Mouse (Mus musculus) subcutaneous adipose tissue, adult 2 months (tissue): ENCODE data around the gene Naa30. TPM values are rescaled to one million over a fixed set of nuclear protein-coding genes. Genes with fewer than 3 reads are reported as not detected.

Source experiments
- polyA plus RNA-seq: library from polyadenylated mRNA; depleted of rRNA; stranded (reverse); fragments of >200 nt; gene quantifications from 2 replicates; pipeline ENCODE4 v1.2.3, GENCODE M21; 2012; ENCODE audit warnings: low replicate concordance; rRNA removed

The Naa30 gene
- polyA plus RNA-seq: 3.9 and 6.8 TPM in 2 replicates

GRCm38 (mm10) chr14:49171867-49172581, at the start of gene Naa30:
TSS of gene Naa30 (plus strand) at chr14:49172226.

Other genes with a start within 250 kb of the Naa30 start
- 10.7 and 12.9 TPM in 2 replicates for gene Ap5m1, start 106.1 kb upstream of the Naa30 start, polyA plus RNA-seq
- gene Exoc5, start 105.6 kb upstream of the Naa30 start, polyA plus RNA-seq: 8.8 and 11.0 TPM in 2 replicates
- gene ccdc198, start 73.2 kb downstream of the Naa30 start, polyA plus RNA-seq: 0.59 TPM in 1 of 2 replicates, not detected in the other